Mouse (Mus musculus) kidney, adult 2 months (tissue): ENCODE measurements around the gene Birc5. TPM values are rescaled to one million over a fixed set of nuclear protein-coding genes. Genes with fewer than 3 reads are reported as not detected.

Source experiments
- DNase-seq: peaks from one replicate; pipeline ENCODE4 v3.0.0; 2021
- H3K27ac ChIP-seq: fragments of 200-500 bp; 2 replicates; pipeline ENCODE4 v1.5.1; 2012; ENCODE audit warnings: low read depth, low read length, control low read depth, inconsistent platforms; ENCODE audit not compliant: insufficient read depth
- H3K27me3 ChIP-seq: fragments of 200-500 bp; replicated peaks from 2 replicates; pipeline ENCODE4 v1.6.1; 2012; ENCODE audit warnings: mild to moderate bottlenecking, moderate library complexity, low read length, inconsistent platforms; ENCODE audit not compliant: control insufficient read depth, insufficient read depth
- H3K36me3 ChIP-seq: fragments of 200-500 bp; 2 replicates; pipeline ENCODE4 v1.6.1; 2012; ENCODE audit warnings: mild to moderate bottlenecking, moderate library complexity, low read length, inconsistent platforms; ENCODE audit not compliant: control insufficient read depth, insufficient read depth
- H3K4me1 ChIP-seq: fragments of 200-500 bp; 2 replicates; pipeline ENCODE4 v1.6.1; 2011; ENCODE audit warnings: low read length; ENCODE audit not compliant: control insufficient read depth, insufficient read depth
- H3K4me3 ChIP-seq: fragments of 200-500 bp; 2 replicates; pipeline ENCODE4 v1.5.1; 2011; ENCODE audit warnings: mild to moderate bottlenecking, low read depth, low read length, control low read depth; ENCODE audit not compliant: insufficient read depth
- CTCF ChIP-seq: fragments of 200-500 bp; conservative IDR thresholded peaks from 2 replicates; pipeline ENCODE4 v1.5.1; 2011; ENCODE audit warnings: low read depth, mild to moderate bottlenecking, control low read depth, low read length, moderate library complexity, mixed read lengths; ENCODE audit not compliant: insufficient read depth, insufficient read length
- POLR2A ChIP-seq: fragments of 200-500 bp; IDR thresholded peaks from one replicate; pipeline ENCODE4 v1.6.1; 2011; ENCODE audit warnings: low read depth, low read length, control low read depth
- WGBS: fragments of 180-500 bp; shearing (Covaris S2); methylation state at CpG from one replicate; pipeline ENCODE4 v1.1.7; 2018; 5-methylcytosine and 5-hydroxymethylcytosine counted together
- polyA plus RNA-seq: library from polyadenylated mRNA; depleted of rRNA; stranded (reverse); fragments of >200 nt; gene quantifications from 2 replicates; pipeline ENCODE4 v1.2.3, GENCODE M21; 2012

The Birc5 gene
- polyA plus RNA-seq, 1 experiment = 1.3 TPM

DNA sequence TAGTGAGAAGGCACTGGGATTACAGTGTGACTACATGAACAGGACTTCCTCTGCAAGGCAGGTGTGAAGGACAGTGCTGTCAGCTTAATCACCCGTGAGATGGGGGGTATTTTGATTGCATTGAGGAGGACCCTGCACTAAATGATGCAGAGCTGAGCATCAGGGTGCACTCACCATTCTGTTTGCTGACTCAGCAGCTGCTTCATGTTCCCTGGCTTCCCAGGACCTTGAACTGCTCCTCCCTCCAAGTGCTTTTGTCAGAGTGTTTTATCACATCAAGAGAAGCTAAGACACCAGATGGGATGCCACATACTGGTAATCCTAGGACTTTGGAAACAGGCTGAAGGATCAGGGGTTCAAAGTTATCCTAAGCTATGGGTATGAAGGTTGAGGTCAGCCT lies 6.9 kb downstream of the Birc5 start:
- Histone ChIP-seq H3K4me1 (no peaks in the 10 kb centered on the region; the same call in 1 of the 2 replicates), H3K4me3 (no peak overlapping the region), H3K27me3 (no peaks in the 10 kb centered on the region), H3K27ac (no peak overlapping the region), H3K36me3 (no peaks in the 10 kb centered on the region)
- TF ChIP-seq CTCF (no peak), POLR2A (no peak)
- 45% methylated on average over 1 of the region's 1 CpGs for WGBS
- no peak for DNase-seq

- no peak overlapping the region for H3K4me3 ChIP-seq
- no peaks in the 10 kb centered on the region for H3K27me3 ChIP-seq
- TF ChIP-seq CTCF (no peak), POLR2A (no peak)
- WGBS = 94% methylated on average over 10 of the region's 10 CpGs
- no peaks in the 10 kb centered on the region for H3K36me3 ChIP-seq
- no peaks in the 10 kb centered on the region; the same call in 1 of the 2 replicates for H3K4me1 ChIP-seq
- H3K27ac ChIP-seq = no peak overlapping the region
- no peak for DNase-seq
Measured at GRCm38 (mm10) chr11:117857462-117857861, 8.4 kb downstream of the Birc5 start.

DNA sequence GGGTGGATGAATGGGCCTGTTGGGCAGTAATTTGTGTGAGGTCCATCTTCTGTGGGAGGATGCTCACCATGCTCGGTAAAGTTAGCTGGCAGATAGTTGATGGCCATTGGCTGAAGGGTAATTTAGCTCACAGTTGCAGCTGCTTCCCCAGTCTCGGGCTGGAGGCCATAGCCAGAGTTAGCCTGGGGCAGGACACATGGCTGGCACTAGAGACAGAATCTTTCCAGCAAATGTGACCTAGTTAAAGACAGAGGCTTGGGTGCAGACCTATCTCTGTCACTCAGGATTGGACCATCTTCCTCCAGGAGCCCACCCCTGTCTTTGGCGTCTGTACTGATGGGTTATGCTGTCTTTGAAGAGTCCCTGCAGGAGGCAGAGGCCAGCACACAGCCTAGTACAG lies 9.3 kb downstream of the Birc5 start:
- no peak overlapping the region for H3K4me3 ChIP-seq
- H3K27ac ChIP-seq = no peak overlapping the region
- TF ChIP-seq POLR2A (no peak), CTCF (no peak)
- H3K27me3 ChIP-seq = no peaks in the 10 kb centered on the region
- no peak for DNase-seq
- H3K4me1 ChIP-seq = no peaks in the 10 kb centered on the region
- 68% methylated on average over 3 of the region's 3 CpGs for WGBS
- H3K36me3 ChIP-seq = no peaks in the 10 kb centered on the region

GRCm38 (mm10) chr11:117860601-117861000 lies 11.6 kb downstream of the Birc5 start, which contains the start of gene Tmem235:
TSS of gene Tmem235 (plus strand) at chr11:117860752.
- no peak for TF ChIP-seq POLR2A
- no peak for TF ChIP-seq CTCF
- Histone ChIP-seq H3K36me3 (no peaks in the 10 kb centered on the region), H3K27me3 (no peaks in the 10 kb centered on the region), H3K4me1 (no peaks in the 10 kb centered on the region), H3K27ac (no peak within 1 kb of the TSS), H3K4me3 (no peak within 1 kb of the TSS)
- DNase-seq = no peak
- 17% methylated on average over 23 of the region's 23 CpGs for WGBS

- Histone ChIP-seq H3K36me3 (no peaks in the 10 kb centered on the region), H3K27me3 (no peaks in the 10 kb centered on the region), H3K4me1 (no peaks in the 10 kb centered on the region), H3K27ac (no peak overlapping the region), H3K4me3 (no peak overlapping the region)
- 41% methylated on average over 11 of the region's 11 CpGs for WGBS
- peak; percentile 75 for DNase-seq
- TF ChIP-seq CTCF (no peak), POLR2A (no peak)
Measured at GRCm38 (mm10) chr11:117863174-117863856, 14.3 kb downstream of the Birc5 start.

DNA sequence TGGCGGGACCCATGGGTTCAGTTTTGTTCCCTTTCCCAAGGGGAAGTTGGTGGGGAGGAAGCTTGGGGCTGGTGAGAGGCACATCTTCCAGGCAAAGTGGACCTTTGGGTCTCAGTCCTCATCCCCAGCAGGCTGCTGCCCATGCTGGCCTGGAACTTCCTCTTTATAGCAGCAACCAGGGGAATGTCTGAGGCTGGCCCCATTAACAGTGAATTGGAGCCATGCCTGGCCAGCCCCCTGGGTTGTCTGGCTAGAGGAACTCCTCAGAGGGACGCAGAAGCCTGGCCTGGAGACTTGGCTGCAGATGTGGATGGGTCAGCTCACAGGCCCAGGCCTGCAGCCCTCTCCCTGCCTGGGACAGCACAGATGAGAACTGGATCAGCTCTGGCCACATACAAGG lies 15.8 kb downstream of the Birc5 start:
- no peaks in the 10 kb centered on the region for H3K27me3 ChIP-seq
- H3K36me3 ChIP-seq = no peaks in the 10 kb centered on the region
- 67% methylated on average over 2 of the region's 2 CpGs for WGBS
- TF ChIP-seq CTCF = no peak
- TF ChIP-seq POLR2A = no peak
- H3K4me1 ChIP-seq = no peaks in the 10 kb centered on the region
- no peak for DNase-seq
- H3K4me3 ChIP-seq = no peak overlapping the region
- H3K27ac ChIP-seq = no peak overlapping the region

GRCm38 (mm10) chr11:117865988-117866387 lies 16.9 kb downstream of the Birc5 start:
- 23% methylated on average over 6 of the region's 6 CpGs for WGBS
- TF ChIP-seq POLR2A = no peak
- TF ChIP-seq CTCF = no peak
- H3K36me3 ChIP-seq = no peaks in the 10 kb centered on the region
- no peaks in the 10 kb centered on the region for H3K4me1 ChIP-seq
- H3K27me3 ChIP-seq = no peaks in the 10 kb centered on the region
- peak; percentile 70 for DNase-seq
- H3K4me3 ChIP-seq = no peak overlapping the region
- H3K27ac ChIP-seq = no peak overlapping the region
